Mouse (Mus musculus): ENCODE results near the gene Zfp57.

- no peak for TF ChIP-seq CTCF (IDR thresholded peaks at IDR 0.05; ENCODE audit: low read depth)
- no peak for TF ChIP-seq EP300 (IDR thresholded peaks at IDR 0.05; ENCODE audit: low read depth)
Measured at GRCm38 (mm10) chr17:37026425-37026824, 25.5 kb downstream of the Zfp57 start.

All from liver, postnatal 0 days (tissue).